Mouse (Mus musculus) neutrophil, adult 5-6 weeks (primary cell): ENCODE data around the gene Ly6c1. TPM values are rescaled to one million over a fixed set of nuclear protein-coding genes. Genes with fewer than 3 reads are reported as not detected.
"Not testable (repeated sequence)": the region's sequence is repeated elsewhere in the genome, so short reads cannot be mapped to it uniquely, and the experiment has no call there.

ENCODE experiments used
- ATAC-seq: fragments of 151-379, 151-347 bp; 2 replicates; pipeline ENCODE4 v1.8.0; 2017; ENCODE audit warnings: mild to moderate bottlenecking, moderate TSS enrichment; ENCODE audit not compliant: insufficient number of reproducible peaks, poor library complexity, low FRiP score, severe bottlenecking; ENCODE audit errors: extremely low read depth
- total RNA-seq: library from RNA; stranded (forward); fragments of 200-1000 nt; gene quantifications from 2 replicates; pipeline ENCODE4 v1.2.3, GENCODE M21; 2017

Gene Ly6c1
- total RNA-seq: 1.5 and 3.5 TPM in 2 replicates

- peak; percentile 46; the same call in 1 of the 2 replicates for ATAC-seq
These were observed at the start of gene Ly6c1 for GRCm38 (mm10) chr15:75048642-75049261. TSS of gene Ly6c1 (minus strand) at chr15:75048830.

GRCm38 (mm10) chr15:75088041-75088440 is 39.4 kb upstream of the Ly6c1 start:
- ATAC-seq: not testable (repeated sequence)

- no peak for ATAC-seq
These were observed 21.3 kb upstream of the Ly6c1 start for GRCm38 (mm10) chr15:75069965-75070364.

GRCm38 (mm10) chr15:75062030-75062574 is 13.5 kb upstream of the Ly6c1 start:
- 0 out of 2 replicates have a peak, but pooled peaks have one; percentile 46 for ATAC-seq

GRCm38 (mm10) chr15:75060505-75060904 is 11.9 kb upstream of the Ly6c1 start:
- ATAC-seq: peak; percentile 82

GRCm38 (mm10) chr15:75055985-75056384 is 7.4 kb upstream of the Ly6c1 start:
- ATAC-seq: no peak

- not testable (repeated sequence) for ATAC-seq
These were observed 6.8 kb upstream of the Ly6c1 start for GRCm38 (mm10) chr15:75055425-75055824.

GRCm38 (mm10) chr15:75052414-75052813 is 3.8 kb upstream of the Ly6c1 start:
- not testable (repeated sequence) for ATAC-seq

GRCm38 (mm10) chr15:75051141-75051540 is 2.5 kb upstream of the Ly6c1 start:
- ATAC-seq: not testable (repeated sequence)

GRCm38 (mm10) chr15:75050593-75050992 is 2.0 kb upstream of the Ly6c1 start:
- not testable (repeated sequence) for ATAC-seq

- not testable (repeated sequence) for ATAC-seq
These were observed 1.2 kb upstream of the Ly6c1 start for GRCm38 (mm10) chr15:75049811-75050210.

GRCm38 (mm10) chr15:75047970-75048320 is 685 bp downstream of the Ly6c1 start:
- not testable (repeated sequence) for ATAC-seq

- ATAC-seq: not testable (repeated sequence)
These were observed 1.2 kb downstream of the Ly6c1 start for GRCm38 (mm10) chr15:75047313-75047969.

GRCm38 (mm10) chr15:75045501-75045900 is 3.1 kb downstream of the Ly6c1 start:
- ATAC-seq: not testable (repeated sequence)

GRCm38 (mm10) chr15:75021020-75021759 is 27.4 kb downstream of the Ly6c1 start:
- peak; percentile 76 for ATAC-seq

GRCm38 (mm10) chr15:75019446-75019845 is 29.2 kb downstream of the Ly6c1 start:
- ATAC-seq: peak; percentile 94
